ENCODE assay signal across 8 mouse cellular contexts in the genomic region with DNA sequence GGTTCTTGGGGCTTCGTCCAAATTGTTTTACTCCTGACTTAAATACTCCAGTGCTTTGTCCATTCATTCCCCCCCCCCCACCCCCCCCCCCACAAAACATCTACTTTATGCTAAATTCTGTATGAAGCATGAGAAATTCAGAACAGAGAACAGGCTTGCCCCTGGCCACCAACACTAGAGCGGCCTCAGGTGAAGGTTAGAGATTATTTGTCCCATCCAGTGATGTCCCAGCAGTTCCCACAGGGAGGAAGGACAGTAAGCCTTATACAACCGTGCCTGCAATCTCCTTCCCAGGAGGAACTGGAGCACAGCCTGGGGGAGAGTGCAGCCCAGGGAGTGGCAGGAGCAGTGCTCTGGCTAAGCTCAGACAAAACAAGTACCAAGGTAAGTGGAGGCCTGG. TPM values are rescaled to one million over a fixed set of nuclear protein-coding genes. Genes with fewer than 3 reads are reported as not detected.
DNase-seq lines count a peak whose midpoint lies in the region; ATAC-seq and TF ChIP-seq lines count a peak whose summit lies in the region.

A gene (plus strand): TSS at position 301 of the 400 bp plus-strand sequence.

- WGBS in intestine, postnatal 0 days = 72% methylated on average over 3 of the region's 3 CpGs
- WGBS in neural tube, embryonic 12.5 days = 81% methylated on average over 3 of the region's 3 CpGs

- no peak for TF ChIP-seq CTCF in bone marrow macrophage, adult 2 months (IDR thresholded peaks at IDR 0.05; ENCODE audit: low read depth, low read length)
- TF ChIP-seq CTCF in intestine, postnatal 0 days (IDR thresholded peaks at IDR 0.05; ENCODE audit: low read depth) = no peak

- peak within 1 kb of the TSS; percentile 91; the same call in 1 of the 2 replicates for H3K4me2 ChIP-seq in intestine, postnatal 0 days (replicated peaks; ENCODE audit: low read depth)
- H3K4me2 ChIP-seq in neural tube, embryonic 12.5 days (replicated peaks) = peak within 1 kb of the TSS; percentile 95; the same call in 1 of the 2 replicates

- H3K27me3 ChIP-seq in intestine, postnatal 0 days (replicated peaks; ENCODE audit: control insufficient read depth, insufficient read depth, low read length) = no peaks in the 10 kb centered on the region
- no peaks in the 10 kb centered on the region for H3K27me3 ChIP-seq in neural tube, embryonic 12.5 days (replicated peaks)

- intact Hi-C loops in left cerebral cortex, postnatal 25 days (cut with DNase I) = no loop called here
- intact Hi-C loops in gastrocnemius, postnatal 36 days (cut with DNase I) = no loop called here

- DNase-seq in left cerebral cortex, postnatal 25 days (ENCODE audit: low spot score in 2 of 2) = no peak
- DNase-seq in left cerebral cortex, adult 11 months (ENCODE audit: low spot score) = no peak
- DNase-seq in gastrocnemius, postnatal 36 days = no peak
- no peak for DNase-seq in urinary bladder, postnatal 14 days (ENCODE audit: low spot score)
- DNase-seq in yolk sac, embryonic 10.5 days (ENCODE audit: low spot score) = no peak

- no peaks in the 10 kb centered on the region for H3K9me3 ChIP-seq in intestine, postnatal 0 days (ENCODE audit: control insufficient read depth)
- no peaks in the 10 kb centered on the region for H3K9me3 ChIP-seq in neural tube, embryonic 12.5 days

- ATAC-seq in intestine, postnatal 0 days = no peak
- no peak for ATAC-seq in neural tube, embryonic 12.5 days (ENCODE audit: low FRiP score, low read depth)

- H3K4me3 ChIP-seq in bone marrow macrophage, adult 2 months (ENCODE audit: insufficient read depth, low read length) = peak within 1 kb of the TSS; percentile 2; the same call in 1 of the 2 replicates
- no peak within 1 kb of the TSS for H3K4me3 ChIP-seq in intestine, postnatal 0 days (ENCODE audit: low read depth, low read length)
- no peak within 1 kb of the TSS for H3K4me3 ChIP-seq in neural tube, embryonic 12.5 days

- H3K9ac ChIP-seq in intestine, postnatal 0 days (ENCODE audit: low read depth, low read length) = no peak within 1 kb of the TSS
- H3K9ac ChIP-seq in neural tube, embryonic 12.5 days = 0 out of 2 replicates have a peak within 1 kb of the TSS, but pooled peaks have one; percentile 8

- H3K4me1 ChIP-seq in bone marrow macrophage, adult 2 months (ENCODE audit: control insufficient read depth, insufficient read depth, low read length) = peaks cover 29% of the 10 kb centered on the region
- 0 out of 2 replicates have a peak, but pooled peaks cover 5% of the 10 kb centered on the region for H3K4me1 ChIP-seq in intestine, postnatal 0 days (replicated peaks; ENCODE audit: control insufficient read depth, insufficient read depth, low read length)
- peaks cover 43% of the 10 kb centered on the region for H3K4me1 ChIP-seq in neural tube, embryonic 12.5 days

- peaks cover 13% of the 10 kb centered on the region for H3K36me3 ChIP-seq in intestine, postnatal 0 days (ENCODE audit: control insufficient read depth, insufficient read depth)
- peaks cover 21% of the 10 kb centered on the region for H3K36me3 ChIP-seq in neural tube, embryonic 12.5 days

- peak within 1 kb of the TSS; percentile 84 for H3K27ac ChIP-seq in bone marrow macrophage, adult 2 months (ENCODE audit: insufficient read depth, low read depth, low read length)
- H3K27ac ChIP-seq in intestine, postnatal 0 days (ENCODE audit: low read depth, low read length) = no peak within 1 kb of the TSS; the same call in 1 of the 2 replicates
- H3K27ac ChIP-seq in neural tube, embryonic 12.5 days = no peak within 1 kb of the TSS

- no peak for TF ChIP-seq POLR2A in bone marrow macrophage, adult 2 months (IDR thresholded peaks at IDR 0.05; ENCODE audit: borderline replicate concordance, low read depth, low read length)

RNA-seq across cellular contexts. Expression of the gene that starts here (rescaled TPM):
- total RNA-seq in left cerebral cortex, postnatal 25 days (2021) = 10 to 100 TPM; 10.8 to 11.3 TPM
- polyA plus RNA-seq in bone marrow macrophage, adult 2 months (2012; ENCODE audit: insufficient read depth, insufficient read length, missing spikeins) = 16.9 and 21.1 TPM in 2 replicates
- total RNA-seq in gastrocnemius, postnatal 36 days (2021) = 10 to 100 TPM; 11.2 to 14.4 TPM
- polyA plus RNA-seq in intestine, postnatal 0 days (2015; fragmentation: Nextera tagmentation; extraction: Ambion mirVana) = 20.4 and 21.4 TPM in 2 replicates
- 12.6 and 15.8 TPM in 2 replicates for polyA plus RNA-seq in neural tube, embryonic 12.5 days (2016; fragmentation: Nextera tagmentation; extraction: Ambion mirVana)
